Mouse (Mus musculus): ENCODE measurements around the gene Ets2. TPM values are rescaled to one million over a fixed set of nuclear protein-coding genes. Genes with fewer than 3 reads are reported as not detected.
"Not testable (repeated sequence)": the region's sequence is repeated elsewhere in the genome, so short reads cannot be mapped to it uniquely, and the experiment has no call there.

Gene Ets2
- polyA plus RNA-seq, 1 experiment: 5.2 TPM

- Histone ChIP-seq H3K9me3 (no peaks in the 10 kb centered on the region), H3K36me3 (replicated peaks; ENCODE audit: low read length) (peaks cover 39% of the 10 kb centered on the region)
Observed at GRCm38 (mm10) chr16:95709175-95709574, 7.3 kb downstream of the Ets2 start.

DNA sequence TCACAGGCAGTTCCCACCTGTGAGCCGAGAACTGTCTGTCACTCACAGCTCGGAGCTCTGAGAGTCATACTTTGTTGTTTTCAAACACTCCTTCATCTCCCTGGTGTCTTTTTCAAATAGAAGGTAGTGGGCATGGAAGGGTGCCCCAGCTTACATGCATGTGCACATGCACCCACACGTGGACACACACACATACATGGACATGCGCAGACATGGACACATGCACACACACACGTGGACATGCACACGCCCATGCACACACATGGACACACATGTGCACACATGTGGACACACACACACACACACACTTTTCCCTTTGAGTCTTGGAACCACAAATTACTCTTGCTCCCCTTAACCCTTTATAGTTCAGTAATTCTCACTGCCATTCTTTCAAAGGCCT is 8.3 kb downstream of the Ets2 start:
- Histone ChIP-seq H3K27me3 (replicated peaks) (peaks cover 9% of the 10 kb centered on the region), H3K36me3 (replicated peaks; ENCODE audit: low read length) (peaks cover 48% of the 10 kb centered on the region), H3K4me3 (replicated peaks) (peak overlapping the region; percentile 6), H3K4me1 (no peaks in the 10 kb centered on the region), H3K9me3 (no peaks in the 10 kb centered on the region)
- TF ChIP-seq GATA1 (IDR thresholded peaks at IDR 0.05; ENCODE audit: borderline replicate concordance, low read length) (no peak), FLI1 (IDR thresholded peaks at IDR 0.05; ENCODE audit: low read length) (no peak)

More at GRCm38 (mm10) chr16:95709175-95709574, 7.3 kb downstream of the Ets2 start:
- no peak for TF ChIP-seq FLI1 (IDR thresholded peaks at IDR 0.05; ENCODE audit: low read length)
- no peak for TF ChIP-seq GATA1 (IDR thresholded peaks at IDR 0.05; ENCODE audit: borderline replicate concordance, low read length)
- Histone ChIP-seq H3K27me3 (replicated peaks) (peaks cover 18% of the 10 kb centered on the region), H3K4me3 (replicated peaks) (no peak overlapping the region), H3K4me1 (no peaks in the 10 kb centered on the region; the same call in 1 of the 2 replicates)

DNA sequence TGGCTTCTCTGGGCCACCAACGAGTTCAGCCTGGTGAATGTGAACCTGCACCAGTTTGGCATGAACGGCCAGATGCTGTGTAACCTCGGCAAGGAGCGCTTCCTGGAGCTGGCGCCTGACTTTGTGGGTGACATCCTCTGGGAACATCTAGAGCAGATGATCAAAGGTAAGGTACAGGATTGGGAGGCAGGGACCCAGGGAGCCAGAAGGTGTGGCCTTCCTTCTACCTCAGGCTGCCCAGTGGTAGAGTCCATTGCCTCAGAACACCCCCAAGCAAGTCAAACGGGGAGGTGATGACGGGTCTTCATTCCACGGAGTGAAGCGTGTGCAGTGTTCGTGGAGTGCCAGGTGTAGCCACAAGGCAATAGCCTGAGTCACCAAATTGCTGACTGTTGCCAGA is 10.2 kb downstream of the Ets2 start:
- Histone ChIP-seq H3K4me1 (no peaks in the 10 kb centered on the region), H3K4me3 (replicated peaks) (no peak overlapping the region), H3K36me3 (replicated peaks; ENCODE audit: low read length) (peaks cover 61% of the 10 kb centered on the region), H3K9me3 (no peaks in the 10 kb centered on the region), H3K27me3 (replicated peaks) (peaks cover 5% of the 10 kb centered on the region)
- TF ChIP-seq GATA1 (IDR thresholded peaks at IDR 0.05; ENCODE audit: borderline replicate concordance, low read length) (no peak), FLI1 (IDR thresholded peaks at IDR 0.05; ENCODE audit: low read length) (no peak)

GRCm38 (mm10) chr16:95713077-95713476 is 11.2 kb downstream of the Ets2 start:
- not testable (repeated sequence) for H3K4me3 ChIP-seq (replicated peaks); H3K4me1 ChIP-seq; H3K27me3 ChIP-seq (replicated peaks); H3K9me3 ChIP-seq
- H3K36me3 ChIP-seq (replicated peaks; ENCODE audit: low read length): peaks cover 70% of the 10 kb centered on the region

DNA sequence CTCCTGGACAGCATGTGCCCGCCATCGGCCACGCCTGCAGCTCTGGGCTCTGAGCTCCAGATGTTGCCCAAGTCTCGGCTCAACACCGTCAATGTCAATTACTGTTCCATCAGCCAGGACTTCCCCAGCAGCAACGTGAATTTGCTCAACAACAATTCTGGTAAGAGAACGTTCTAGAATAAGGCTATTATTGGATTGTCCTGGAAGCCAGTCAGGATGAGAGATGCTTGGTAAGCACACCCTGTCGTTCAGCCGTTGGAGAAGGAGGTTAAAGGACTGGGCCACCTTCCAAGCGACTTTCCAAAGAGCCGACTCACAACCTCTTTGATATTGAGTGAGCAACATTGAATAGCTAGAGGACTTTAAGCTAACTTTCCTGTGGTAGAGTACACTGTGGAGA is 13.2 kb downstream of the Ets2 start:
- H3K4me3 ChIP-seq (replicated peaks): no peak overlapping the region
- peaks cover 83% of the 10 kb centered on the region for H3K36me3 ChIP-seq (replicated peaks; ENCODE audit: low read length)
- no peaks in the 10 kb centered on the region for H3K4me1 ChIP-seq
- no peaks in the 10 kb centered on the region for H3K9me3 ChIP-seq
- H3K27me3 ChIP-seq (replicated peaks): peaks cover 8% of the 10 kb centered on the region
- TF ChIP-seq GATA1 (IDR thresholded peaks at IDR 0.05; ENCODE audit: borderline replicate concordance, low read length) (no peak), FLI1 (IDR thresholded peaks at IDR 0.05; ENCODE audit: low read length) (no peak)

- TF ChIP-seq GATA1 (IDR thresholded peaks at IDR 0.05; ENCODE audit: borderline replicate concordance, low read length): no peak
- H3K4me1 ChIP-seq: no peaks in the 10 kb centered on the region
- H3K27me3 ChIP-seq (replicated peaks): peaks cover 8% of the 10 kb centered on the region
- H3K9me3 ChIP-seq: no peaks in the 10 kb centered on the region
- H3K36me3 ChIP-seq (replicated peaks; ENCODE audit: low read length): peaks cover 86% of the 10 kb centered on the region
- no peak overlapping the region for H3K4me3 ChIP-seq (replicated peaks)
Observed at GRCm38 (mm10) chr16:95716061-95716706, 14.3 kb downstream of the Ets2 start.

GRCm38 (mm10) chr16:95717631-95718030 is 15.8 kb downstream of the Ets2 start:
- no peaks in the 10 kb centered on the region; the same call in 1 of the 2 replicates for H3K9me3 ChIP-seq
- no peak overlapping the region for H3K4me3 ChIP-seq (replicated peaks)
- H3K27me3 ChIP-seq (replicated peaks): peaks cover 5% of the 10 kb centered on the region
- no peaks in the 10 kb centered on the region for H3K4me1 ChIP-seq
- no peak for TF ChIP-seq FLI1 (IDR thresholded peaks at IDR 0.05; ENCODE audit: low read length)
- no peak for TF ChIP-seq GATA1 (IDR thresholded peaks at IDR 0.05; ENCODE audit: borderline replicate concordance, low read length)
- peaks cover 75% of the 10 kb centered on the region for H3K36me3 ChIP-seq (replicated peaks; ENCODE audit: low read length)

DNA sequence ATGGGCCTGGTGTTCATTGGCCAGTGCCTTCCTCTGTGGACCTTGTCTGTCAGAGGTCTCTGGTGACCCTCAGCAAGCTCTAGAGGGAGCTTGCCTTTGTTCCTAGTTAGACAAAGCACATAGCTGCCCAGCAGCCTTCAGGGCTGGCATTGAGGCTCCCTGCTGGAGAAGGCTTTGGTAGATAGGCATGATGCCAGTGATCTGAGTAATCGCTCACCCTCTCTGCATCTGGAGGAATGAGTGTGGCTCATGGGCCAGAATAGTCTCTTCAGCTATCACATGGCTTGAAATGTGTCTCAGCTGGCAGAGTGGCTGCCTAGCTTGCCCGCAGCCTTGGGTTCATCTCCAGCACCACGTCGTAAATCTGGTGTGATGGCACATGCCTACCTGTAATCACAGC is 16.2 kb downstream of the Ets2 start:
- TF ChIP-seq FLI1 (IDR thresholded peaks at IDR 0.05; ENCODE audit: low read length) (no peak), GATA1 (IDR thresholded peaks at IDR 0.05; ENCODE audit: borderline replicate concordance, low read length) (no peak)
- H3K9me3 ChIP-seq: no peaks in the 10 kb centered on the region; the same call in 1 of the 2 replicates
- no peak overlapping the region for H3K4me3 ChIP-seq (replicated peaks)
- H3K27me3 ChIP-seq (replicated peaks): peaks cover 6% of the 10 kb centered on the region
- H3K36me3 ChIP-seq (replicated peaks; ENCODE audit: low read length): peaks cover 75% of the 10 kb centered on the region
- no peaks in the 10 kb centered on the region for H3K4me1 ChIP-seq

- Histone ChIP-seq H3K9me3 (no peaks in the 10 kb centered on the region; the same call in 1 of the 2 replicates), H3K36me3 (replicated peaks; ENCODE audit: low read length) (peaks cover 56% of the 10 kb centered on the region), H3K27me3 (replicated peaks) (peaks cover 14% of the 10 kb centered on the region), H3K4me3 (replicated peaks) (no peak overlapping the region), H3K4me1 (no peaks in the 10 kb centered on the region)
- no peak for TF ChIP-seq FLI1 (IDR thresholded peaks at IDR 0.05; ENCODE audit: low read length)
- no peak for TF ChIP-seq GATA1 (IDR thresholded peaks at IDR 0.05; ENCODE audit: borderline replicate concordance, low read length)
Observed at GRCm38 (mm10) chr16:95720532-95720931, 18.7 kb downstream of the Ets2 start.

GRCm38 (mm10) chr16:95724251-95724650 is 22.4 kb downstream of the Ets2 start:
- H3K27me3 ChIP-seq (replicated peaks): peaks cover 18% of the 10 kb centered on the region
- TF ChIP-seq GATA1 (IDR thresholded peaks at IDR 0.05; ENCODE audit: borderline replicate concordance, low read length): no peak
- TF ChIP-seq FLI1 (IDR thresholded peaks at IDR 0.05; ENCODE audit: low read length): no peak
- H3K36me3 ChIP-seq (replicated peaks; ENCODE audit: low read length): peaks cover 20% of the 10 kb centered on the region
- H3K9me3 ChIP-seq: no peaks in the 10 kb centered on the region; the same call in 1 of the 2 replicates
- H3K4me3 ChIP-seq (replicated peaks): no peak overlapping the region
- H3K4me1 ChIP-seq: no peaks in the 10 kb centered on the region
